Mouse (Mus musculus) MEL (cell line): ENCODE measurements around the gene Ankrd44. TPM values are rescaled to one million over a fixed set of nuclear protein-coding genes. Genes with fewer than 3 reads are reported as not detected.

Experiments
- DNase-seq: peaks from one replicate; pipeline ENCODE4 v3.0.0; 2011; ENCODE audit warnings: low read depth, low spot score
- H3K27ac ChIP-seq: 2 replicates; pipeline ENCODE4 v1.5.1; 2012; ENCODE audit warnings: low read depth, mild to moderate bottlenecking, control low read depth, low read length, moderate library complexity; ENCODE audit not compliant: control insufficient read depth
- H3K27me3 ChIP-seq, 2 experiments: fragments of 150-350 bp in 1 of 2; sonication (generic) in 1 of 2; 2 replicates each; pipeline ENCODE4 v1.6.1; 2012; ENCODE audit warnings: low read length in 2 of 2, mild to moderate bottlenecking in 2 of 2, improper control_type of control experiment in 1 of 2, moderate library complexity in 1 of 2; ENCODE audit not compliant: insufficient read depth in 2 of 2, control insufficient read depth in 1 of 2
- H3K36me3 ChIP-seq, 2 experiments: 2 replicates each; pipeline ENCODE4 v1.6.1; 2012 to 2014; ENCODE audit warnings: low read length in 2 of 2, improper control_type of control experiment in 1 of 2, inconsistent platforms in 1 of 2, mild to moderate bottlenecking in 1 of 2; ENCODE audit not compliant: insufficient read depth in 2 of 2, control insufficient read depth in 1 of 2
- H3K4me1 ChIP-seq, 2 experiments: fragments of 150-350 bp in 1 of 2; sonication (generic) in 1 of 2; 2 replicates each; pipeline ENCODE4 v1.6.1; 2012; ENCODE audit warnings: low read length in 2 of 2, improper control_type of control experiment in 1 of 2, mild to moderate bottlenecking in 1 of 2; ENCODE audit not compliant: insufficient read depth in 2 of 2, control insufficient read depth in 1 of 2
- H3K4me3 ChIP-seq, 2 experiments: fragments of 150-350 bp in 1 of 2; sonication (generic) in 1 of 2; 2 replicates each; pipeline ENCODE4 v1.5.1; 2012; ENCODE audit warnings: low read depth in 2 of 2, low read length in 2 of 2, mild to moderate bottlenecking in 2 of 2, moderate library complexity in 2 of 2, control low read depth in 1 of 2, improper control_type of control experiment in 1 of 2; ENCODE audit not compliant: control insufficient read depth in 1 of 2, insufficient read depth in 1 of 2
- H3K79me2 ChIP-seq: 2 replicates; pipeline ENCODE4 v1.6.1; 2012; ENCODE audit warnings: mild to moderate bottlenecking, low read length, moderate library complexity; ENCODE audit not compliant: control insufficient read depth, poor library complexity, insufficient read depth
- H3K9ac ChIP-seq: 2 replicates; pipeline ENCODE4 v1.6.1; 2012; ENCODE audit warnings: low read depth, mild to moderate bottlenecking, control low read depth, low read length, moderate library complexity; ENCODE audit not compliant: control insufficient read depth, poor library complexity, severe bottlenecking
- H3K9me3 ChIP-seq: fragments of 150-350 bp; sonication (generic); replicated peaks from 2 replicates; pipeline ENCODE4 v1.6.1; 2012; ENCODE audit warnings: mild to moderate bottlenecking, low read length, improper control_type of control experiment, moderate library complexity; ENCODE audit not compliant: insufficient read depth
- CHD1 ChIP-seq: IDR thresholded peaks from 2 replicates; pipeline ENCODE4 v1.6.1; 2012; ENCODE audit warnings: low read depth, mild to moderate bottlenecking, inconsistent platforms, low read length, improper control_type of control experiment
- CHD2 ChIP-seq: IDR thresholded peaks from 2 replicates; pipeline ENCODE4 v1.6.1; 2011; ENCODE audit warnings: low read length, improper control_type of control experiment
- EP300 ChIP-seq, 2 experiments: IDR thresholded peaks; 2 replicates each; pipeline ENCODE4 v1.6.1; 2011; ENCODE audit warnings: improper control_type of control experiment in 2 of 2, low read length in 2 of 2, low read depth in 1 of 2, mild to moderate bottlenecking in 1 of 2
- JUND ChIP-seq: IDR thresholded peaks from 2 replicates; pipeline ENCODE4 v1.6.1; 2011; ENCODE audit warnings: low read depth, mild to moderate bottlenecking, improper control_type of control experiment, low read length
- KAT2A ChIP-seq: conservative IDR thresholded peaks from 2 replicates; pipeline ENCODE4 v1.6.1; 2012; ENCODE audit warnings: low read depth, low read length, improper control_type of control experiment, inconsistent platforms
- MAFK ChIP-seq: IDR thresholded peaks from 2 replicates; pipeline ENCODE4 v1.6.1; 2011; ENCODE audit warnings: low read depth, mild to moderate bottlenecking, low read length, improper control_type of control experiment, borderline replicate concordance
- MAX ChIP-seq: IDR thresholded peaks from 2 replicates; pipeline ENCODE4 v1.6.1; 2011; ENCODE audit warnings: low read length, improper control_type of control experiment
- MAZ ChIP-seq: IDR thresholded peaks from 2 replicates; pipeline ENCODE4 v1.6.1; 2012; ENCODE audit warnings: low read depth, mild to moderate bottlenecking, inconsistent platforms, low read length, improper control_type of control experiment
- MEF2A ChIP-seq: IDR thresholded peaks from 2 replicates; pipeline ENCODE4 v1.6.1; 2014; ENCODE audit warnings: low read depth, mild to moderate bottlenecking, inconsistent platforms, low read length, improper control_type of control experiment; ENCODE audit not compliant: poor library complexity, insufficient replicate concordance, severe bottlenecking; ENCODE audit errors: extremely low read depth
- MYB ChIP-seq: IDR thresholded peaks from 2 replicates; pipeline ENCODE4 v1.6.1; 2011; ENCODE audit warnings: mild to moderate bottlenecking, low read depth, low read length, improper control_type of control experiment
- MYC ChIP-seq: IDR thresholded peaks from 2 replicates; pipeline ENCODE4 v1.6.1; 2011; ENCODE audit warnings: low read depth, mild to moderate bottlenecking, low read length, improper control_type of control experiment, moderate library complexity
- NELFE ChIP-seq: IDR thresholded peaks from 2 replicates; pipeline ENCODE4 v1.6.1; 2011; ENCODE audit warnings: low read depth, low read length, improper control_type of control experiment
- POLR2A ChIP-seq, 2 experiments: IDR thresholded peaks; 2 replicates each; pipeline ENCODE4 v1.6.1; 2011 to 2012; ENCODE audit warnings: low read length in 2 of 2, mild to moderate bottlenecking in 2 of 2, control low read depth in 1 of 2, improper control_type of control experiment in 1 of 2, low read depth in 1 of 2, moderate library complexity in 1 of 2; ENCODE audit not compliant: control insufficient read depth in 1 of 2, insufficient read depth in 1 of 2, poor library complexity in 1 of 2
- POLR2AphosphoS5 ChIP-seq: IDR thresholded peaks from 2 replicates; pipeline ENCODE4 v1.6.1; 2012; ENCODE audit warnings: low read depth, borderline replicate concordance, mild to moderate bottlenecking, inconsistent platforms, low read length, moderate library complexity, mixed read lengths
- RCOR1 ChIP-seq: IDR thresholded peaks from 2 replicates; pipeline ENCODE4 v1.6.1; 2012; ENCODE audit warnings: low read depth, mild to moderate bottlenecking, inconsistent platforms, low read length, improper control_type of control experiment
- SMC3 ChIP-seq: IDR thresholded peaks from 2 replicates; pipeline ENCODE4 v1.6.1; 2011; ENCODE audit warnings: low read depth, low read length, improper control_type of control experiment
- TBP ChIP-seq: IDR thresholded peaks from 2 replicates; pipeline ENCODE4 v1.8.0; 2011; ENCODE audit warnings: low read depth, low read length, improper control_type of control experiment
- TCF12 ChIP-seq: IDR thresholded peaks from 2 replicates; pipeline ENCODE4 v1.6.1; 2014; ENCODE audit warnings: low read depth, mild to moderate bottlenecking, inconsistent platforms, low read length, improper control_type of control experiment, moderate library complexity
- UBTF ChIP-seq: IDR thresholded peaks from 2 replicates; pipeline ENCODE4 v1.6.1; 2012; ENCODE audit warnings: low read depth, mild to moderate bottlenecking, inconsistent platforms, low read length, improper control_type of control experiment, moderate library complexity, borderline replicate concordance; ENCODE audit not compliant: insufficient read depth
- USF1 ChIP-seq: IDR thresholded peaks from 2 replicates; pipeline ENCODE4 v1.6.1; 2014; ENCODE audit warnings: low read depth, mild to moderate bottlenecking, inconsistent platforms, low read length, improper control_type of control experiment, moderate library complexity
- ZC3H11A ChIP-seq: IDR thresholded peaks from 2 replicates; pipeline ENCODE4 v1.6.1; 2012; ENCODE audit warnings: low read depth, mild to moderate bottlenecking, inconsistent platforms, low read length, improper control_type of control experiment
- ZNF384 ChIP-seq: IDR thresholded peaks from 2 replicates; pipeline ENCODE4 v1.6.1; 2012; ENCODE audit warnings: low read depth, mild to moderate bottlenecking, inconsistent platforms, low read length, improper control_type of control experiment
- polyA plus RNA-seq, 2 experiments: library from polyadenylated mRNA; stranded (reverse) in 1 of 2; unstranded in 1 of 2; fragments of >175 nt in 1 of 2; fragments of >200 nt in 1 of 2; gene quantifications; 2 replicates each; pipeline versions ENCODE4 v1.2.1 to v1.2.4; 2012; ENCODE audit warnings: low replicate concordance in 2 of 2, low read depth in 1 of 2; ENCODE audit not compliant: insufficient read length in 2 of 2, insufficient read depth in 1 of 2, missing spikeins in 1 of 2
- total RNA-seq: library from RNA; depleted of rRNA; stranded (reverse); fragments of 300-350 nt; gene quantifications from 2 replicates; pipeline ENCODE4 v1.2.3, GENCODE M21; 2012

Ankrd44 gene
- total and polyA plus RNA-seq, 3 experiments, result 2.3 to 4.4 TPM; not detected in 1

GRCm38 (mm10) chr1:54703466-54703865, 222.7 kb downstream of the Ankrd44 start:
- H3K36me3 ChIP-seq, result no peaks in the 10 kb centered on the region
- DNase-seq, result no peak
- no peaks in the 10 kb centered on the region for H3K4me1 ChIP-seq
- H3K79me2 ChIP-seq, result no peaks in the 10 kb centered on the region
- H3K4me3 ChIP-seq, result no peak overlapping the region
- H3K9ac ChIP-seq, result no peak overlapping the region
- no peak for TF ChIP-seq ZC3H11A
- no peak for TF ChIP-seq POLR2AphosphoS5
- no peak for TF ChIP-seq KAT2A
- no peak for TF ChIP-seq USF1
- no peak for TF ChIP-seq EP300 (IDR thresholded peaks at IDR 0.05; ENCODE audit: low read depth in 1 of 2, low read length in 2 of 2)
- TF ChIP-seq MEF2A, result no peak
- no peak for TF ChIP-seq MAX
- TF ChIP-seq MAFK, result no peak
- no peak for TF ChIP-seq UBTF
- no peak for TF ChIP-seq MYC
- TF ChIP-seq CHD1, result no peak
- TF ChIP-seq SMC3, result no peak
- TF ChIP-seq POLR2A (IDR thresholded peaks at IDR 0.05; ENCODE audit: control insufficient read depth in 1 of 2, insufficient read depth in 1 of 2, low read depth in 1 of 2, low read length in 2 of 2, poor library complexity in 1 of 2), result no peak
- no peak for TF ChIP-seq MAZ
- no peak for TF ChIP-seq NELFE
- TF ChIP-seq TBP, result no peak
- no peak for TF ChIP-seq TCF12
- no peak for TF ChIP-seq ZNF384
- no peak for TF ChIP-seq CHD2
- TF ChIP-seq JUND, result no peak
- H3K9me3 ChIP-seq, result no peaks in the 10 kb centered on the region
- no peak overlapping the region for H3K27ac ChIP-seq
- H3K27me3 ChIP-seq, result no peaks in the 10 kb centered on the region

- Histone ChIP-seq H3K27me3 (no peaks in the 10 kb centered on the region), H3K9me3 (no peaks in the 10 kb centered on the region), H3K4me3 (no peak overlapping the region), H3K27ac (no peak overlapping the region), H3K79me2 (no peaks in the 10 kb centered on the region), H3K4me1 (no peaks in the 10 kb centered on the region), H3K9ac (no peak overlapping the region), H3K36me3 (no peaks in the 10 kb centered on the region)
- no peak for DNase-seq
- TF ChIP-seq MAX (no peak), RCOR1 (no peak), MYB (no peak)
These were observed 223.3 kb downstream of the Ankrd44 start for GRCm38 (mm10) chr1:54702918-54703317.
